13 mouse cellular contexts compared by ENCODE assay signal in the genomic region with DNA sequence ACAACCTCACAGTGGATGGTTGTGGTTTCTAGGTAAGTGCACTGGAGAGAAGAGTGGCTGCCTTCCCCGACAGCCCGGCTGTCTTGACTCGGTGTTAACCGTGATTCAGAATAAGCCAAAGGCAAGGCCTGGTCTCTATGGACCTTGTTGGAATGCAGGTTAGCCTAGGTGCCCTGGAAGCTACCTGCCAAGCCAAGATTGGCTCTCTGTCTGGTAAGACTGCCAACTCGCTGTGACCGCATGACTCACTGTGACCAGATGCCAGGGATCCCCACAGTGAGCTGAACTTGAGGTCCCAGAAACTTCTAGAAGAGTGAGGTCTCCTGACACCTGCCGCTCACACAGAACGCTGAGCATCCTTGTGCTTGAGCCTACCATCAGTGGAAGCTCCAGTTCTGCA. TPM values are rescaled to one million over a fixed set of nuclear protein-coding genes. Genes with fewer than 3 reads are reported as not detected.
DNase-seq lines count a peak whose midpoint lies in the region; ATAC-seq and TF ChIP-seq lines count a peak whose summit lies in the region.
"Had no signal": no experiment of that assay in that cellular context is flagged by ENCODE, and none has a peak within 500 bp of the region (broad histone marks: within the 10 kb centered on the region; RNA-seq: fewer than 3 reads in every experiment).

No protein-coding gene starts in this region.

- WGBS in midbrain, embryonic 14.5 days = 89% methylated on average over 8 of the region's 8 CpGs

- no peak for TF ChIP-seq CTCF in left cerebral cortex, adult 2 months (IDR thresholded peaks at IDR 0.05)

- no peaks in the 10 kb centered on the region for H3K9me3 ChIP-seq in midbrain, embryonic 14.5 days (ENCODE audit: control insufficient read depth, low read length)
- H3K9me3 ChIP-seq: embryonic facial prominence, embryonic 15.5 days had no signal

- H3K4me1 ChIP-seq in midbrain, embryonic 14.5 days (ENCODE audit: control insufficient read depth, insufficient read depth, low read length) = peaks cover 26% of the 10 kb centered on the region
- H3K4me1 ChIP-seq: embryonic facial prominence, embryonic 15.5 days had no signal

- intact Hi-C loops in left cerebral cortex, adult 2 months (cut with DNase I) = loop anchor here (10.0 kb wide), 1 partner anchor 292 kb away; a partner anchor contains a TSS
- intact Hi-C loops in left cerebral cortex, postnatal 14 days (cut with DNase I) = no loop called here

- ATAC-seq in midbrain, embryonic 14.5 days (ENCODE audit: low FRiP score, low TSS enrichment) = no peak

- peak; percentile 77 for DNase-seq in cerebellum, adult 11-12 months
- no peak for DNase-seq in cerebellum, adult 11 months
- DNase-seq in left cerebral cortex, adult 2 months (ENCODE audit: extremely low spot score in 1 of 2, low spot score in 2 of 2) = no peak
- DNase-seq in left cerebral cortex, postnatal 14 days (ENCODE audit: low spot score in 2 of 2) = no peak
- DNase-seq in cerebellum, adult 9-11 months = peak; percentile 77
- no peak for DNase-seq in midbrain, embryonic 14.5 days
- DNase-seq in urinary bladder, postnatal 14 days (ENCODE audit: low spot score) = no peak
- DNase-seq in adipocyte (ENCODE audit: low spot score) = no peak
- DNase-seq: lung, embryonic 14.5 days; right cerebral cortex, adult 18-20 months; thymus, postnatal 36 days had no signal

- peaks cover 54% of the 10 kb centered on the region for H3K36me3 ChIP-seq in midbrain, embryonic 14.5 days (ENCODE audit: control insufficient read depth, insufficient read depth, low read length)

- H3K4me2 ChIP-seq in midbrain, embryonic 14.5 days (ENCODE audit: low read length) = no peak overlapping the region
- H3K4me2 ChIP-seq: embryonic facial prominence, embryonic 15.5 days; heart, embryonic 11.5 days; lung, embryonic 14.5 days had no signal

- no peak overlapping the region for H3K4me3 ChIP-seq in left cerebral cortex, adult 2 months
- no peak overlapping the region for H3K4me3 ChIP-seq in midbrain, embryonic 14.5 days (replicated peaks; ENCODE audit: low read depth, low read length)
- H3K4me3 ChIP-seq: embryonic facial prominence, embryonic 15.5 days had no signal

- H3K27me3 ChIP-seq in midbrain, embryonic 14.5 days (ENCODE audit: control insufficient read depth, insufficient read depth, low read length) = no peaks in the 10 kb centered on the region
- H3K27me3 ChIP-seq: embryonic facial prominence, embryonic 15.5 days had no signal

- peak overlapping the region; percentile 78 for H3K27ac ChIP-seq in left cerebral cortex, adult 2 months
- peak overlapping the region; percentile 57 for H3K27ac ChIP-seq in midbrain, embryonic 14.5 days (replicated peaks; ENCODE audit: low read depth, low read length)
- H3K27ac ChIP-seq: embryonic facial prominence, embryonic 15.5 days had no signal

- no peak overlapping the region for H3K9ac ChIP-seq in midbrain, embryonic 14.5 days (replicated peaks; ENCODE audit: low read length)
- H3K9ac ChIP-seq: embryonic facial prominence, embryonic 15.5 days; lung, embryonic 14.5 days had no signal

RNA-seq across cellular contexts. Expression of a gene that starts 8.8 kb away (rescaled TPM):
- total RNA-seq in left cerebral cortex, adult 2 months (2021) = 1,000 to 10,000 TPM in 1 of 2 experiments, 100 to 1,000 TPM in 1; 990 to 1,034 TPM
- 1,000 to 10,000 TPM; 1,227 to 1,286 TPM for total RNA-seq in left cerebral cortex, postnatal 14 days (2021)
- 6,974 and 7,359 TPM in 2 replicates for polyA plus RNA-seq in midbrain, embryonic 14.5 days (2014; fragmentation: Nextera tagmentation; extraction: Ambion mirVana)

RNA-seq across cellular contexts. Expression of a gene that starts 19.6 kb away (rescaled TPM):
- total RNA-seq in left cerebral cortex, adult 2 months (2021) = 10 to 100 TPM; 69.3 to 77.9 TPM
- 10 to 100 TPM; 54.6 to 55.8 TPM for total RNA-seq in left cerebral cortex, postnatal 14 days (2021)
- polyA plus RNA-seq in midbrain, embryonic 14.5 days (2014; fragmentation: Nextera tagmentation; extraction: Ambion mirVana) = 6.6 and 14.3 TPM in 2 replicates

RNA-seq across cellular contexts. Expression of a gene that starts 33.9 kb away (rescaled TPM):
- under 1 TPM; 0.54 to 0.63 TPM for total RNA-seq in left cerebral cortex, adult 2 months (2021)
- under 1 TPM; 0.53 to 0.55 TPM for total RNA-seq in left cerebral cortex, postnatal 14 days (2021)
- 0.78 and 1.6 TPM in 2 replicates for polyA plus RNA-seq in midbrain, embryonic 14.5 days (2014; fragmentation: Nextera tagmentation; extraction: Ambion mirVana)

RNA-seq across cellular contexts. Expression of a gene that starts 58.3 kb away (rescaled TPM):
- total RNA-seq in left cerebral cortex, adult 2 months (2021) = 10 to 100 TPM; 60.6 to 66.1 TPM
- 10 to 100 TPM; 69.4 to 71.9 TPM for total RNA-seq in left cerebral cortex, postnatal 14 days (2021)
- 181 and 185 TPM in 2 replicates for polyA plus RNA-seq in midbrain, embryonic 14.5 days (2014; fragmentation: Nextera tagmentation; extraction: Ambion mirVana)

Comparison
In these comparisons a context has a peak if more than half of its experiments do, and no peak if none do; other contexts are left out.
1. DNase-seq: peak in cerebellum, adult 11-12 months (single experiment) and cerebellum, adult 9-11 months (single experiment); none in cerebellum, adult 11 months (single experiment), left cerebral cortex, adult 2 months (0 of 2), left cerebral cortex, postnatal 14 days (0 of 2), midbrain, embryonic 14.5 days (single experiment), urinary bladder, postnatal 14 days (single experiment) and adipocyte (single experiment).